Mouse (Mus musculus) regulatory T cell (primary cell): ENCODE measurements around the gene Tsc22d1.

Experiments
- in situ Hi-C: fragments of 300-600 bp; cut with MboI, MseI; formaldehyde crosslinking; loops from one replicate; pipeline ENCODE4 v1.15.1; 2025; ENCODE audit warnings: high pct_unique_total_duplicates

The Tsc22d1 gene

GRCm38 (mm10) chr14:76480507-76480906, 65.7 kb downstream of the Tsc22d1 start:
- in situ Hi-C loops: loop anchor here (5.0 kb wide), 1 partner anchor 527 kb away; no protein-coding TSS in a partner anchor

GRCm38 (mm10) chr14:76483701-76484100, 68.9 kb downstream of the Tsc22d1 start:
- in situ Hi-C loops: loop anchor here (5.0 kb wide), 1 partner anchor 524 kb away; no protein-coding TSS in a partner anchor

DNA sequence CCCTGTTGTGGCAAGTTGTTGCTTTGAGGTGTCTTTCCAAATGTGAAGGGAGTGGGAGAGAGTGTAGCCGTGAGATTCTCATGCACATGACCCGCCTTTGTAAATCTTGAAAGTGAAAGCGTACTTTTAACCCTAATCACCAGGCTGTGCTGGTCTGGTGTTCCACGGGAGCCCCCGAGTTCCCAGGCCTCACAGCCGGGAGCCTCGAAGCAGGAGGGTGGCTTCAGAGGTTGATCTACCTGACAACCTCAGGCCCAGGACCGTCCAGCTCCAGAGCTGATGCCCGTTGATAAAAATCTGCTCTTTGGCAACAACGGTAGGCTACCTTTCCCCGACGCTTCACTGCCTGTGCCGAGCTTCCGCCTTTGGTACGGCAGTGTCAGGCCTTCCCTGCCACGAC, 72.8 kb downstream of the Tsc22d1 start:
- in situ Hi-C loops: no loop called here

- in situ Hi-C loops: no loop called here
Measured at GRCm38 (mm10) chr14:76488101-76489044, 73.6 kb downstream of the Tsc22d1 start.

DNA sequence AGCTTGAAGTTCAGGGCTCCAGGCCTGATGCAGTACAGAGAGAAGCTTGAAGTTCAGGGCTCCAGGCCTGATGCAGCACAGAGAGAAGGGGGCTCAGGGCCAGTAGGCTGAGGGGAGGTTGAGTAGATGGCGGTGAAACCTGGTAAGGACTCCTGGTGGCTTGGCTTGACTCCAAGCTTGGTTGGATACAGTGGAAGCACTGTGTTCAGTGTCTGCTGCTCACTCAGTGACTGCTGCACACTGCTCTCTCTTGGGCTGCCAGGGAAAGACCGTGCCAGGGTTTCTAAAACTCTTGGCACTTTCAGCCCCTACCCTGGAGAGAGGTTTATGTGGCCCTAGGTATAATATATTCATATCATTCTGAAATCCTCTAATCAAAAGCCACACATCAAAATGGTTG, 74.4 kb downstream of the Tsc22d1 start:
- in situ Hi-C loops: no loop called here

DNA sequence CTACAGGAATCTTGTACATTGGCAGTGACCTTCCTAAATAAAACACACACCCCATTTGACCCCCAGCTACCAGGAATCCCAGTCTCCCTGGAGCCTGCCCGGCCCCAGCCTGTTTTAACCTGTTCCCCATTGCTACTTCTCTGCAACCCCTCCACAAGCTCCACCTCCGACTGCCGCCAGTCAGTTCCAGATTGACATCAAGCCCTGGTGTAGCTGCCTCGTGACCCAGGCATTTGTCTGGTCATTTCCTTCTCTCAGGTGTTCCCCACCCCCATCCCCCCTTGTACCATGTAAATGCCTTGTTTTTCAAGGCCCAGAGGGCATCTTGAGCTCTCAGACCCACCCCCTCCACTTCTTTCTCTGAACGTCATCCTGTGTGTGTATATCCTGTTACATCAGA, 80.3 kb downstream of the Tsc22d1 start:
- in situ Hi-C loops: no loop called here

DNA sequence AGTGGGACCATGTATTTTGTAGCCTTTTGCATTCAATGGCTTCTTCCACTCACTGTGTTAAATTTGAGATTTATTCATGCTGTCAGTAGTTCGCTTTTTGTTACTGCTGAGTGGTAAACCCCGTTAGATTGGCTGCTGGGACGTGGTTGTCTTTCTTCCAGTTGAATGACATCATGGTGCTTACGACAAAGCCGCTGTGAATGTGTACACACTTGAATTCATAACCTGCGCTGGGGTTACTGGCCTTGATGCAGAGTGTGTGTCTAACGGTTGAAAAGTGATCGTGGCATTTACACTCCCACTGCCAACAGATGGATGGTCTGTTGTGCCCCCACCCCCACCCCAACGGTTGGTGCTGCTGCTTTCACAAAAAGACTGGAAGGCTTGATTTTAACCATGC, 82.4 kb downstream of the Tsc22d1 start:
- in situ Hi-C loops: no loop called here

DNA sequence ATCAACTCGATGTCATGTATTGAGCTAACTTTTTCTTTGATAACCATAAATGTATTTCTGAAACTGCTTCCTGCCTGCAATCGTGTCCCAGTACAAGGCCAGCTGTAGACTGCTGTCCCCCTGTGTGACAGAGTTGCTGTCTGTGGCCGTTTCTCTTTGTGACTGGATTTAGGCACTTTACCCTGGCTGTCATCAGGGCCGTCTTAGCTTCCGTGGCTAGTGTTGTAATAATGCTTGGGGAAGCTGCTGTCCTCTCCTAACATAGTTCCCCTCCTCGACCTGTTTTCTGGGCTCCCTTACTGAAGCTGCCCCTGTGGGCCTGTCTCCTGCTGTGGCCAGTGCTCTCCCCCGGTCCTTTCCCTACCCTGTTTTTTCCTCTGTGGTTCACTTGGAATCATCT, 83.4 kb downstream of the Tsc22d1 start:
- in situ Hi-C loops: no loop called here

DNA sequence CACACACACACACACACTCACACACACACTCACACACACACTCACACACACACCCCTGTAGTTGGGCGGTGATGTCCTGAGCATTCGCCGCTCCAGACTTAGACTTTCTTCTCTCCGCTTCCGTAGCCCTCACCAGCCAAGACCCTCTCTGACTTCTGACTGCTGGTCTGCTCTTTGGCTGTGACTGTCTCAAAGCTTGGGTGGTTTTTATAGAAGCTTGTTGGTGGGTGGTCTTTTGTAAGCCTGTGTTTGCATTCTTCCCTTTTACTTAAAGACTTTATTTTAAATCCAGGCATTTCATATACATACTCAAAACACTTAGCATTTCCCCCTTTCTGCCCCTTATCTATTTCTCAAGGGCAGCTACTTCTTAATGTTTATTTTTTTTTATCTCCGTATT, 84.7 kb downstream of the Tsc22d1 start:
- in situ Hi-C loops: no loop called here

DNA sequence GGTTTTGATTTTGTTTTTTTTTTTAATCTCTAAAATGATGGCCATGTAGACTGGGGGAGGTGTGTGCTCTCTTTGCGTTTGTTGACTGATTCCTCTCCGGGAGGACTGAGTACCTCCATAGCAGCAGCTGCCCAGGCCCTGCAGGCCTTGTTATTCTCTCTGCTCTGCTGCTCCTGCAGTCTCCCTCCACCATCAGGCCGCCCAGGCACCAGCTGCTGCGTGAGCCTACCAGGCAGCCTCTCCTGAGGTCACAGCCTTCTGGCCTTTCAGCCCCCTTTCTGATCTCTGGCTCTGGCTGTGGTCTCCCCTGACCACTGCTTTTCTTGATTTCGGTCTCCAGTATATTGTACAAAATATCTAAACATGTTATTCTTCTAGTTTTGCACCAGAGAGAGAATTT, 85.3 kb downstream of the Tsc22d1 start:
- in situ Hi-C loops: no loop called here

DNA sequence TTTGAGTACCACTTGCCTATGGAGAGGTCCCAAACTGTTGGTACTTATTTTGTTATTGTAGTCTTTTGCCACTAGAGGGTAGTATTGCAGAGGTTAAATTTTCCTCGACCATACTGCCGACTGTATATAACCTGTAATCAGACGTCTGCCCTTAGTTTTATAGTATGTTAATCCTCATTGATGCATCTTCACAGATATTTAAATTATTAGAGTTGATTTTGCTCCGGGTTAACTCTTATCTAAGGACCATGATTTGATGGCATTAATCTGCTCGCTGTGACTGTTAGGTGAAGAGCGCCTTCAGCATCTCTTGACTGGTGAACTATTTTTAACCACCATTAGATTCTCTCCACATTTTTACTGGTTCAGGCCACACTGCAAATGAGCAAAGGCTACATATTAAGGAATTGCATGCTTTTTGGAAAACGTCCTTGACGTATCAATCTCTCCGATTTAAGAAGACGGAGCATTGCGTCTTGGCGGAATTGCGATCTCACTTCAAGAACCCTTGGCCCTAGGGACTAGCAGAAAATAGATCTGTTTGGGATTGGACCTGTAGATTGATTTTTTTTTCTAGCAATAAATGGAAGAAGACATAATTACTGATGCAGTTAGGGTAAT, 88.6 kb downstream of the Tsc22d1 start:
- in situ Hi-C loops: no loop called here

DNA sequence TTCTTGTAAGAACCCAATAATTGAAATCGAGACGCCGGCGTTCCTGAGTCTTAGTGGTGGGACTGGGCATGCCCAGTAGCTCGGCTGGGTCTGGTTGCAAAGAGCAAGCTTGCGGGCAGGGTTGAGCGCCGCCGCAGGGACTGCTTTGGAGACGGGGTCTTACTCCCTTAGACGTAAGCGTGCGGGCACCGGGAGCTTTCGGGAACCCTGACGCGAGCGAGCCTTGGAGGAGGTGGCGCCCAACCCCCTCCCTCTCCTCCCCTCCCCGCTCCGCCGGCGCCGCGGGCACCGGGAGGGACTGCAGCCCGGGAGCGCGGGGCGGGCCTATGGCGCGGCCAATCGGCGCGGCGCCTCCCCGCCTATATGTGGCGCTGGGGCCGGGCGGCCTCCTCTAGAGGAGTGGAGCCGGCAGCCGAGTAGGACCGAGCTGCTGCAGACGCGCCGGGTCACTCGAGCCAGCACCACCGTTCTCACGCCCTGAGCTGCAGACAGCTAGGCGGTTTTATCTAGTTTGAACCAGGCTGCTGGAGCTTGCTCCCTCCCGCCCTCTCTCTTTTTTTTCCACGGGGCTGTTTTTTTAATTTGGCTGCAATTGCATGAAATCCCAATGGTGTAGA, 89.5 kb downstream of the Tsc22d1 start:
- in situ Hi-C loops: no loop called here

DNA sequence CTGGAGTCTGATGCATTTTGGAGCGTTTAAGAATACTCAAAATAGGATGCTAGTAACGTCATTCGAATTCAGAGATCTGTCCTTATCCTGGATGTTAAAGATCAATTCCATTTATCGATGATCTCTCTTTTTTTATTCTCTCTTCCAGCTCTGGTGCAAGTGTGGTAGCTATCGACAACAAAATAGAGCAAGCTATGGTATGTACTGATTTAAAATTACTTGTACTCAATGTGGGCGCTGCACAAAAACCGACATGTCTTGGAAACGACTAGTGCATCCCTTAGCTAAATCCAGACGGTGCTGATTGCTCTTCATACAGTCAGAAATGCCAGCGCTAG, 90.3 kb downstream of the Tsc22d1 start:
- in situ Hi-C loops: no loop called here

DNA sequence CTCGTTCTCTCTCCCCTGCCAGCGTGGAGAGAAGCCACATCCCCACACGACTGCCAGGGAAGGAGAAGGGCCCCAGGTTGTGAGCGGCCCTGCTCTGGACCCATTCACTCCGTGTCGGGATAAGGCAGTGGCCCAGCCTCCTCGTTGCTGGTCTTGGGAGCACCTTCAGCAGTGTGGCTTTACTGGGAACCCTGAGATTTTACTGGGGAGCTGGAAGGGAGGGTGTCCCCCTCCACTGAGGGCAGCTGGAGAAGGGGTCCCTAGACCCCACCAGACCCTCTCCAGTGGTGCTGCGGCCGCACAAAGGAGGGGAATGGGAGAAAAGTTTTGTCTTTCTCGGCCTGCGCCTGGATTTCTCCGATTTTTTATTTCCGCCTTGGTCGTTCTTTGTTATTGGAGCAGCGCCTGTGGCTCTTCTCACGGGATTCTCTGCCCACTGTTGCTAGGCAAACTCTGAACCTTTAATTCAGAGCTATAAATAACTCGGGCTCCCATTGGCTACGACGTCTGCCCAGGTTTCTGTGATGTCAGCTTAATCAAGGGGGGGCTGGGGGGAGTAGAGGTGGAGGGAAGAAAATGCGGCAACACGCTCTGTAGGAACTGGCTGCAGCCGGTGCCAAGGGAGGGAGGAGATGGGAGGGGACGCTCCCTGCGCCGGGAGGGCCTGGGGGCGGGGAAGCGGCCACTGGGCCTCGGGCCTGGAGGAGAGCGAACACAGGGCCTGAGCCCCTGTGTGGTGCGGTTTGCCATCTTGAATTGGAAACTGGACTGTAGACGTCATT, 90.9 kb downstream of the Tsc22d1 start:
- in situ Hi-C loops: no loop called here

DNA sequence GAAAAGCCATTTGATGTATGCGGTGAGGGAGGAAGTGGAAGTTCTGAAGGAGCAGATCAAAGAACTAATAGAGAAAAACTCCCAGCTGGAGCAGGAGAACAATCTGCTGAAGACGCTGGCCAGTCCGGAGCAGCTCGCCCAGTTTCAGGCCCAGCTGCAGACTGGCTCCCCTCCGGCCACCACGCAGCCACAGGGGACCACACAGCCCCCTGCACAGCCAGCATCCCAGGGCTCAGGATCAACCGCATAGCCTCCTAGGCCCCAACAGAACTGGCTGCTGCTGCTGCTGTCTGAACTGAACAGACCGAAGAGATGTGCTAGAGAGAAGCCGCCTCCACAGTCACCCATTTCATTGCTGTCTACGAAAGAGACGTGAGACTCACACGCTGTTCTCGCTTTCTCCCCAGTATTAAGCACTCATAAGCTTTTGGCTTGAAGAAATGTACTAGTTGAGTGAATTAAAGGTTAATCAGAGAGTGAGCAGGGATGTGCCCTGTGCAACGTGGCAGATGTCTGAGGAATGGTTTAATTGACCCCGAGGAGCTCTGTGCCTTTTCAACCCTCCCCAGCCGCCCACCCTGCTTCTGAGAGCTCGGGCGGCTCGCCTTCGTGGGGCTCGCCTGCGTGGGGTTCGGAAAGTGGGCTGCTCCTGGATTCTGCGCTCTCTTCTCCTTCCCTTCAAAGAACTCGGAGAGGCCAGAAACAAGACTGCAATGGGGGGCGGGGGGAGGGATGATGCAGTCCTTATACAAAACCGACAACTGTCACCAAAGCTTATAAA, 91.9 kb downstream of the Tsc22d1 start:
- in situ Hi-C loops: no loop called here

DNA sequence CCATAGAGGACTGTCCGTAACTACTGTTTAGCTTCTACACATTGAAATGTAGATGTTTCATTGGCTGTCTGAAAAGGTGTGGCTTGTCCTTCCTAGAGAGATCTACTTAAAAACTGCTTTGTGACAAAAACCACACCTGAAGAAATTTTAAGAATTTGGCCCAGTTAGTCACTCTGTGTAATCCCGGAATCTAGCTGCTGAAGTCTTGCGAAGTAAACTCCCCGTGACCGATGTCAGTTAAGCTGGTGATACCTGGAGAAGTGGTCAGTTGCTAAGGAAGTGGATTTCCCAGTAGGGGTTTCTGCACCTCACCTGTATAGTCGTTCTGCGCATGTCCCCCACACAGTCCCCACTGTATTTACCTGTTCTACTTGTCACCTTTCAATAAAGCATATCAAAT, 92.6 kb downstream of the Tsc22d1 start:
- in situ Hi-C loops: no loop called here

DNA sequence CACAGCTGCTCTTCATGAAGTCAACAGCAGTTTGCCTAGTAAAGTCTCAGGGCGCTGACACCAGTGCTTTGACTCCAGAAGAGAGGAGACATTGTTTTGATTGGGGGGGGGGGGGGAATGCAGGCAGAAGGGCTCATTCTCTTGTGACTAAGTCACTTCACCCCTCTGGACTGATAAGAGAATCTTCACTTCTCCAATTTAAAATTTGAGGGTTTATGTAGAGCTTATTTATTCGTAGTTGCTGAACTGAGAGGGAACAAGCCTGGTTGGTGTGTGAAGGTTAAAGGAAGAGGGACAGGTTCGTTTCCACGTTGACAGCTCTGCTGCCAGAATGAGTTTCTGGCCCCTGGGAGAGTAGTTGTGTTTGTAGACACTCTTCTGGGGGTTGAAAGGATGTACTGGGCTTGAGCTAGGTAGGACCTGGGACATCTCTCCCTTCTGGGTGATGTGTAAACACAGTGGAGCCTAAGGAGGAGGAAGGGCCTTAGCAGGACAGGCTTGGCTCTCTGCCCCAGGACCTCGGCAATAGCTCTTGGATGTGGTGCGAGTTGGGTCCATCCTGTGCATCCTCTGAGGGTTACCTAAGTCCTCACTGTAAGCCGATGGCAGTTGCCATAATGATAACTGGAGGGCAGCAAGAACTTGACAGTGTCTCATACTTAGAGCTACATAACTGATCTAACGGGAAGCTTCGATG, 93.2 kb downstream of the Tsc22d1 start:
- in situ Hi-C loops: no loop called here

GRCm38 (mm10) chr14:76508701-76509100, 93.9 kb downstream of the Tsc22d1 start:
- in situ Hi-C loops: no loop called here

DNA sequence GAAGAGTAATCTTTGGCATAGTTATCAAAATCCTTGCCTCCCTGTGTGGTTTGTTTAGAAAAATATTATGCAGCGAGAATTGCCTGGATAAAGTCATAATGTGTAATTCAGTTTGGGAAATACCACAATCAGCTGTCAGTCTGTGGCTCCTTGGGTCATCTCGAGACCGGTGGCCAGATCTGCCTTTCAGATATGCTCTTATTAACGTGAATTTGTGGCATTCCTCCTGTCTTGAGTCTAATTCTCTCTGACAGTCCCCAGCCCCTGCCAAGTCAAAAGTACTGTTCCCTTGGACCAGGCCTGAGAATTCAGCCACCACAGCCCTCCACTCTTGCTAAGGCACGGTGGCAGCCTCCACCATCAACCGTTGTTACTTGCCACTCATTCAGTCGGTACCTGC, 97.2 kb downstream of the Tsc22d1 start:
- in situ Hi-C loops: no loop called here

- in situ Hi-C loops: no loop called here
Measured at GRCm38 (mm10) chr14:76513395-76514049, 98.8 kb downstream of the Tsc22d1 start.
